18 mouse cellular contexts compared by ENCODE assay signal in the genomic region with DNA sequence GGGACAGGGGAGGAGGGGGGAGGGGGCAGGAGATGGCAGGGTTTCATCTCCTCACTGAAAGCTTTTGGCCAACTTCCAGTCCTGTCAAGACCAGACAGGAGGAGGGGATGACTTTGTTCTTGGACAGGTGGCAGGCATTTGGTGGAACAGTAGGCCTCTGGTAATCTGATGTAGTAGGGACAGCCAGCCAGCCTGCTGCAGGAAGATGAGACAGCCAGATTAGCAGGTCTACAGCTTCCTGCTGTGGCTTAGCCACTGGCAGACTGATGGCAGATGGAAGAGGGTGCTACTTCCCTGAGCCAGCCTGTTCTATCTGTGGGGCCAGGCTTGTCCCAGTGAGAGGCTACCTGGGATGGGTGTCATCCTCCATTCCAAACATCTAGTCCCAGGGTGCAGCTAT. TPM values are rescaled to one million over a fixed set of nuclear protein-coding genes. Genes with fewer than 3 reads are reported as not detected.
DNase-seq lines count a peak whose midpoint lies in the region.
"Had no signal": no experiment of that assay in that cellular context is flagged by ENCODE, and none has a peak within 500 bp of the region (broad histone marks: within the 10 kb centered on the region; RNA-seq: fewer than 3 reads in every experiment).

No protein-coding gene starts in this region.

- peaks cover 94% of the 10 kb centered on the region for H3K36me3 ChIP-seq in megakaryocyte, embryonic 14.5 days (replicated peaks; ENCODE audit: low read length)

- intact Hi-C loops in left cerebral cortex, postnatal 4 days (cut with DNase I) = loop anchor here (5.0 kb wide), 1 partner anchor 34 kb away; a partner anchor contains a TSS
- intact Hi-C loops in left cerebral cortex, postnatal 25 days (cut with DNase I) = no loop called here

- H3K27me3 ChIP-seq in megakaryocyte, embryonic 14.5 days (replicated peaks) = peaks cover 65% of the 10 kb centered on the region

- H3K9me3 ChIP-seq in megakaryocyte, embryonic 14.5 days = no peaks in the 10 kb centered on the region

- DNase-seq in left cerebral cortex, postnatal 4 days = peak; percentile 79
- no peak for DNase-seq in left cerebral cortex, postnatal 25 days (ENCODE audit: low spot score in 2 of 2)
- peak; percentile 86 for DNase-seq in cerebellum, adult 11-12 months
- DNase-seq in cerebellum, postnatal 25 days = peak; percentile 73 to 74
- DNase-seq in kidney, adult 8-10 months = no peak
- DNase-seq in layer of hippocampus, postnatal 36 days = no peak
- DNase-seq: heart, adult 11 months; heart, postnatal 14 days; lung, postnatal 10 days; right cerebral cortex, postnatal 4 days had no signal

- H3K4me3 ChIP-seq in megakaryocyte, embryonic 14.5 days (replicated peaks) = peak overlapping the region; percentile 42

- peaks cover 56% of the 10 kb centered on the region for H3K4me1 ChIP-seq in megakaryocyte, embryonic 14.5 days

RNA-seq across cellular contexts. Expression of a gene that starts 17.2 kb away (rescaled TPM):
- not detected for total RNA-seq in left cerebral cortex, postnatal 4 days (2021)
- not detected for total RNA-seq in left cerebral cortex, postnatal 25 days (2021)
- not detected in 2 replicates for polyA plus RNA-seq in megakaryocyte, embryonic 14.5 days (2012; ENCODE audit: insufficient read depth, low replicate concordance)
- total RNA-seq in layer of hippocampus, postnatal 36 days (2021) = not detected
- total RNA-seq: ES-E14; heart, postnatal 14 days; layer of hippocampus, postnatal 14 days; monocyte, adult 5-6 weeks; neutrophil, adult 5-6 weeks had no signal
- polyA plus RNA-seq: embryonic facial prominence, embryonic 11.5 days; kidney, postnatal 0 days had no signal

RNA-seq across cellular contexts. Expression of a gene that starts 33.1 kb away (rescaled TPM):
- total RNA-seq in left cerebral cortex, postnatal 4 days (2021) = 100 to 1,000 TPM; 164 to 176 TPM
- 10 to 100 TPM; 86.4 to 92.7 TPM for total RNA-seq in left cerebral cortex, postnatal 25 days (2021)
- polyA plus RNA-seq in megakaryocyte, embryonic 14.5 days (2012; ENCODE audit: insufficient read depth, low replicate concordance) = 1.3 and 6.7 TPM in 2 replicates
- total RNA-seq in layer of hippocampus, postnatal 36 days (2021) = 100 to 1,000 TPM; 123 to 128 TPM

RNA-seq across cellular contexts. Expression of a gene that starts 37.6 kb away (rescaled TPM):
- total RNA-seq in left cerebral cortex, postnatal 4 days (2021) = 10 to 100 TPM; 26.6 to 27.8 TPM
- 10 to 100 TPM; 16.5 to 17.8 TPM for total RNA-seq in left cerebral cortex, postnatal 25 days (2021)
- 4.1 and 10.3 TPM in 2 replicates for polyA plus RNA-seq in megakaryocyte, embryonic 14.5 days (2012; ENCODE audit: insufficient read depth, low replicate concordance)
- 10 to 100 TPM; 17.4 to 18.9 TPM for total RNA-seq in layer of hippocampus, postnatal 36 days (2021)

RNA-seq across cellular contexts. Expression of a gene that starts 40.1 kb away (rescaled TPM):
- not detected for total RNA-seq in left cerebral cortex, postnatal 4 days (2021)
- total RNA-seq in left cerebral cortex, postnatal 25 days (2021) = 1 to 10 TPM; 1.1 to 1.2 TPM
- polyA plus RNA-seq in megakaryocyte, embryonic 14.5 days (2012; ENCODE audit: insufficient read depth, low replicate concordance) = not detected in 2 replicates
- total RNA-seq in layer of hippocampus, postnatal 36 days (2021) = 1 to 10 TPM in 1 of 2 experiments, not detected in 1; 1.9 TPM
- total RNA-seq: layer of hippocampus, postnatal 14 days; liver, adult 2 months; monocyte, adult 5-6 weeks; neutrophil, adult 5-6 weeks had no signal
- polyA plus RNA-seq: embryonic facial prominence, embryonic 11.5 days; liver, adult 2 months had no signal

RNA-seq across cellular contexts. Expression of a gene that starts 49.3 kb away (rescaled TPM):
- total RNA-seq in left cerebral cortex, postnatal 4 days (2021) = 1 to 10 TPM; 2.5 to 2.6 TPM
- 1 to 10 TPM; 2.5 to 2.7 TPM for total RNA-seq in left cerebral cortex, postnatal 25 days (2021)
- 0.85 TPM in 1 of 2 replicates, not detected in the other for polyA plus RNA-seq in megakaryocyte, embryonic 14.5 days (2012; ENCODE audit: insufficient read depth, low replicate concordance)
- 1 to 10 TPM; 1.2 to 1.8 TPM for total RNA-seq in layer of hippocampus, postnatal 36 days (2021)
- total RNA-seq: neutrophil, adult 5-6 weeks had no signal
- polyA plus RNA-seq: embryonic facial prominence, embryonic 11.5 days had no signal

Comparison
In these comparisons a context has a peak if more than half of its experiments do, and no peak if none do; other contexts are left out.
1. DNase-seq: peak in left cerebral cortex, postnatal 4 days (single experiment), cerebellum, adult 11-12 months (single experiment) and cerebellum, postnatal 25 days (2 of 2); none in left cerebral cortex, postnatal 25 days (0 of 2), kidney, adult 8-10 months (0 of 2) and layer of hippocampus, postnatal 36 days (0 of 2).